9 mouse cellular contexts compared by ENCODE assay signal in the genomic region with DNA sequence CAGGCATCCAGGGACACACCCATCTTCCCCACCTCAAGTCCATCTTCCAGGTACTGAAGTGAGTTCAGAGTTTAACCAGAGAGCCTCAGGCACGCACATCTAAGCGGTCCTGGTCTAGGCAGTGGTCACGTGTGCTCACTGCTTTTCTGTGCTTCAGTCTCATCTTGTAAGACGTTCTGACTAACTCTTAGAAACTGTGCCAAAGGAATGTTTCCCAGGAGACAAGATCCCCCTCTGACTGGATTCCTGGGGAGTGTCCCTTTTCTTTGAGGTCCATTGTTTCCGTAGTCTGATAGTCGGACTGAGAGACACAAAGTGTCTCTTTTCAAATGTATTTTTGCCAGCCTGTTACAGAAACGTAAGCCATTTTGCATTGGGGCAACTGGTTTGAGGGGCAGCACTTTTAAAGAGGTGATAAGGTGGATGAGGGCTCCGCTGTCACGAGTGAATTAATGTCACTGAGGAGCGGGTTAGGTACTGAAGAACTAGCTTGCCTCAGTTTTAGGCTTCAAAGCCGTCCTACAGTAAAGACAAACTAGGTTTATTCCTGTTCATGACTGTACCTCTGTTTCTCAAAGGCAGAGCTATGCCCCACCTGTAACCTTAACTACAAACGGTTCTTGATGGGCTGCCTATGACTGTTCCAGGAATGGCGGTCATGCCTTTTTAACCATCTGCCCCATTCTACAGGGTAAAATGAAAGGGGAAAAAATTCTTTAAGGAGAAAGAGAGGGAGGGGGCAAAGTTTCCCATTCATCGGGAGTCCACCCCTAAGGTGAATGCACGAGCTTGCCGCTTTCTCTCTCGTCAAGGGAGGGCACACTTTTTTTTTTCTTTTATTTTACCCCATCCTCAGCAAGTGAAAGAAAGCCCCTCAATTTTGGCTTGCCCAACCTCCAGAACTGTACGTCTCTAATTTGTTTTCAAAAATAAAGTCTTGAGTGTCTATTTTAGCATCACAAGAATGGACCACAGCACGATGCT. TPM values are rescaled to one million over a fixed set of nuclear protein-coding genes. Genes with fewer than 3 reads are reported as not detected.
A peak's percentile ranks its signal among the peaks of the same experiment; 100 is the strongest.
DNase-seq lines count a peak whose midpoint lies in the region; ATAC-seq lines count a peak whose summit lies in the region.
"Had no signal": no experiment of that assay in that cellular context is flagged by ENCODE, and none has a peak within 500 bp of the region (broad histone marks: within the 10 kb centered on the region; RNA-seq: fewer than 3 reads in every experiment).

No protein-coding gene starts in this region.

- peak overlapping the region; percentile 76 for H3K27ac ChIP-seq in heart, embryonic 10.5 days
- H3K27ac ChIP-seq in hindbrain, embryonic 12.5 days = no peak overlapping the region
- no peak overlapping the region for H3K27ac ChIP-seq in midbrain, embryonic 13.5 days

- H3K4me1 ChIP-seq in heart, embryonic 10.5 days = peaks cover 29% of the 10 kb centered on the region
- H3K4me1 ChIP-seq in hindbrain, embryonic 12.5 days = peaks cover 19% of the 10 kb centered on the region
- H3K4me1 ChIP-seq in midbrain, embryonic 13.5 days (replicated peaks) = peaks cover 16% of the 10 kb centered on the region

- 0 out of 2 replicates have a peak overlapping the region, but pooled peaks have one; percentile 8 for H3K9ac ChIP-seq in hindbrain, embryonic 12.5 days
- peak overlapping the region; percentile 17; the same call in 1 of the 2 replicates for H3K9ac ChIP-seq in midbrain, embryonic 13.5 days (replicated peaks)

- H3K36me3 ChIP-seq in heart, embryonic 10.5 days = no peaks in the 10 kb centered on the region
- no peaks in the 10 kb centered on the region for H3K36me3 ChIP-seq in hindbrain, embryonic 12.5 days
- H3K36me3 ChIP-seq in midbrain, embryonic 13.5 days = no peaks in the 10 kb centered on the region

- ATAC-seq in hindbrain, embryonic 12.5 days (ENCODE audit: low FRiP score) = no peak
- peak; percentile 44; the same call in 1 of the 2 replicates for ATAC-seq in midbrain, embryonic 13.5 days

- no peak for DNase-seq in heart, embryonic 10.5 days (ENCODE audit: low spot score)
- no peak for DNase-seq in heart, adult 8-10 months (ENCODE audit: low spot score)
- DNase-seq in R1 (ENCODE audit: low read depth, low spot score) = peak; percentile 100
- no peak for DNase-seq in cerebellum, adult 11 months
- no peak for DNase-seq in ovary, postnatal 10 days (ENCODE audit: low spot score)
- DNase-seq in adrenal gland, postnatal 10 days = no peak

- H3K4me3 ChIP-seq in heart, embryonic 10.5 days = peak overlapping the region; percentile 61
- peak overlapping the region; percentile 33 for H3K4me3 ChIP-seq in hindbrain, embryonic 12.5 days
- peak overlapping the region; percentile 38 for H3K4me3 ChIP-seq in midbrain, embryonic 13.5 days (replicated peaks)

- no peaks in the 10 kb centered on the region for H3K27me3 ChIP-seq in heart, embryonic 10.5 days (ENCODE audit: insufficient read depth, poor library complexity, severe bottlenecking)
- H3K27me3 ChIP-seq in hindbrain, embryonic 12.5 days = peaks cover 6% of the 10 kb centered on the region; the same call in 1 of the 2 replicates
- H3K27me3 ChIP-seq in midbrain, embryonic 13.5 days = peaks cover 10% of the 10 kb centered on the region; the same call in 1 of the 2 replicates

- WGBS in heart, embryonic 10.5 days = 3% methylated on average over 19 of the region's 19 CpGs
- 1% methylated on average over 19 of the region's 19 CpGs for WGBS in hindbrain, embryonic 12.5 days
- 1% methylated on average over 19 of the region's 19 CpGs for WGBS in midbrain, embryonic 13.5 days

- H3K9me3 ChIP-seq in heart, embryonic 10.5 days = no peaks in the 10 kb centered on the region
- H3K9me3 ChIP-seq in hindbrain, embryonic 12.5 days (replicated peaks) = no peaks in the 10 kb centered on the region
- H3K9me3 ChIP-seq in midbrain, embryonic 13.5 days = no peaks in the 10 kb centered on the region

- H3K4me2 ChIP-seq in hindbrain, embryonic 12.5 days (replicated peaks) = peak overlapping the region; percentile 55
- H3K4me2 ChIP-seq in midbrain, embryonic 13.5 days (replicated peaks) = peak overlapping the region; percentile 66

RNA-seq across cellular contexts. Expression of a gene that starts 8.4 kb away (rescaled TPM):
- polyA plus RNA-seq in heart, embryonic 10.5 days (2016; fragmentation: Nextera tagmentation; extraction: Ambion mirVana) = 81.1 and 88.3 TPM in 2 replicates
- 100 to 1,000 TPM; 108 to 158 (median 147) TPM for total RNA-seq in heart, adult 8-10 months (2022)
- polyA plus RNA-seq in hindbrain, embryonic 12.5 days (2016; fragmentation: Nextera tagmentation; extraction: Ambion mirVana) = 51.5 and 53.6 TPM in 2 replicates
- 15.5 and 19.5 TPM in 2 replicates for polyA plus RNA-seq in midbrain, embryonic 13.5 days (2015; fragmentation: Nextera tagmentation; extraction: Ambion mirVana)
- total RNA-seq in adrenal gland, postnatal 10 days (2021) = 10 to 100 TPM; 65.6 to 72.7 TPM

RNA-seq across cellular contexts. Expression of a gene that starts 39.5 kb away (rescaled TPM):
- not detected in 2 replicates for polyA plus RNA-seq in heart, embryonic 10.5 days (2016; fragmentation: Nextera tagmentation; extraction: Ambion mirVana)
- 10 to 100 TPM in 2 of 4 experiments, 1 to 10 TPM in 2; 2.9 to 17.3 (median 7.6) TPM for total RNA-seq in heart, adult 8-10 months (2022)
- polyA plus RNA-seq in hindbrain, embryonic 12.5 days (2016; fragmentation: Nextera tagmentation; extraction: Ambion mirVana) = not detected in 2 replicates
- polyA plus RNA-seq in midbrain, embryonic 13.5 days (2015; fragmentation: Nextera tagmentation; extraction: Ambion mirVana) = not detected in 2 replicates
- 1 to 10 TPM in 1 of 2 experiments, under 1 TPM in 1; 0.82 to 1.3 TPM for total RNA-seq in adrenal gland, postnatal 10 days (2021)
- total RNA-seq: left cerebral cortex, postnatal 25 days had no signal
